Mouse (Mus musculus) forebrain, embryonic 14.5 days (tissue): Measurements from ENCODE around the gene Kri1. TPM values are rescaled to one million over a fixed set of nuclear protein-coding genes. Genes with fewer than 3 reads are reported as not detected.

Experiments
- ATAC-seq: fragments of 200-750 bp; cut with Nextera tagmentation; 2 replicates; pipeline ENCODE4 v1.8.0; 2017; ENCODE audit warnings: mild to moderate bottlenecking, moderate library complexity
- DNase-seq: peaks from one replicate; pipeline ENCODE4 v3.0.0-alpha.2; 2015; ENCODE audit warnings: low spot score
- H3K27ac ChIP-seq: fragments of 300-500 bp; sonication (generic); 2 replicates; pipeline ENCODE4 v1.5.1; 2014; ENCODE audit warnings: low read depth, mild to moderate bottlenecking, control low read depth, low read length, moderate library complexity
- H3K27me3 ChIP-seq: fragments of 300-500 bp; sonication (generic); replicated peaks from 2 replicates; pipeline ENCODE4 v1.6.1; 2014; ENCODE audit warnings: low read length, control low read depth, mixed read lengths; ENCODE audit not compliant: control insufficient read depth, insufficient read depth
- H3K36me3 ChIP-seq: fragments of 300-500 bp; sonication (generic); 2 replicates; pipeline ENCODE4 v1.6.1; 2014; ENCODE audit warnings: low read length, control low read depth; ENCODE audit not compliant: control insufficient read depth, insufficient read depth
- H3K4me1 ChIP-seq: fragments of 300-500 bp; sonication (generic); 2 replicates; pipeline ENCODE4 v1.6.1; 2014; ENCODE audit warnings: antibody characterized with exemption, low read length, control low read depth; ENCODE audit not compliant: control insufficient read depth, insufficient read depth
- H3K4me2 ChIP-seq: fragments of 300-500 bp; sonication (generic); 2 replicates; pipeline ENCODE4 v1.6.1; 2014; ENCODE audit warnings: mild to moderate bottlenecking, control low read depth, low read length
- H3K4me3 ChIP-seq: fragments of 300-500 bp; sonication (generic); 2 replicates; pipeline ENCODE4 v1.5.1; 2014; ENCODE audit warnings: low read depth, low read length, control low read depth
- H3K9ac ChIP-seq: fragments of 300-500 bp; sonication (generic); 2 replicates; pipeline ENCODE4 v1.6.1; 2014; ENCODE audit warnings: mild to moderate bottlenecking, low read length, control low read depth, moderate library complexity
- H3K9me3 ChIP-seq: fragments of 300-500 bp; sonication (generic); replicated peaks from 2 replicates; pipeline ENCODE4 v1.6.1; 2016; ENCODE audit warnings: low read length, control low read depth, mixed read lengths; ENCODE audit not compliant: control insufficient read depth
- WGBS: fragments of 180-500 bp; shearing (Covaris S2); extraction: QIAGEN DNeasy Blood & Tissue Kit; methylation state at CpG from one replicate; pipeline ENCODE4 v1.1.7; 2014; 5-methylcytosine and 5-hydroxymethylcytosine counted together
- polyA plus RNA-seq: library from polyadenylated mRNA; unstranded; fragments of >200 nt; fragmentation: Nextera tagmentation; extraction: Ambion mirVana; gene quantifications from 2 replicates; pipeline ENCODE4 v1.2.1, GENCODE M21; 2014

Kri1 gene
- polyA plus RNA-seq, 1 experiment from 2014 or later, result 9.8 TPM

DNA sequence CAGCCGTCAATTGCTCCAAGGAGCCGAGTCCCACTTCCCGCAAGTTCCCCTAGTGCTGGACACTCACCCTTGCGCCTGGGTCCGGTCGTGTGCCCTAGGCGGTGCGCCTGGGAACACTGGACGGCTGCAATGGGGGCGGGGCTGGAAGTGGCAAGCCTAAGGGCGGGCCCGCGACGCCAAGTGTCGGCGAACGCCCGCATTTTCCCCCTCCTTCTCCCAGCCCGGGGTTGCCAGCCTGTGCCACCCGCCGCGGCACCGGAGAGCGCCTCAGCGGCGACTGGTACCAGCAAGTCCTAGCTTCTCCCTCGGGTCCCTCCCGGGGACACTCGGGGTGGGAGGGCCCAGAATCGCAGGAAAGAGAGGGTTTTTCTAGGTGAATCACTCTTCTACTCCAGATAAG lies 39.4 kb downstream of the Kri1 start, which contains the start of gene S1pr5:
S1pr5 (minus strand) TSS at position 118 of the 400 bp plus-strand sequence.
- Histone ChIP-seq H3K4me1 (no peaks in the 10 kb centered on the region), H3K9me3 (no peaks in the 10 kb centered on the region), H3K36me3 (no peaks in the 10 kb centered on the region), H3K27me3 (peaks cover 66% of the 10 kb centered on the region), H3K9ac (no peak within 1 kb of the TSS), H3K4me2 (peak within 1 kb of the TSS; percentile 10; the same call in 1 of the 2 replicates), H3K4me3 (no peak within 1 kb of the TSS), H3K27ac (no peak within 1 kb of the TSS)
- DNase-seq (no peak), ATAC-seq (no peak)
- WGBS, result 2% methylated on average over 30 of the region's 30 CpGs

DNA sequence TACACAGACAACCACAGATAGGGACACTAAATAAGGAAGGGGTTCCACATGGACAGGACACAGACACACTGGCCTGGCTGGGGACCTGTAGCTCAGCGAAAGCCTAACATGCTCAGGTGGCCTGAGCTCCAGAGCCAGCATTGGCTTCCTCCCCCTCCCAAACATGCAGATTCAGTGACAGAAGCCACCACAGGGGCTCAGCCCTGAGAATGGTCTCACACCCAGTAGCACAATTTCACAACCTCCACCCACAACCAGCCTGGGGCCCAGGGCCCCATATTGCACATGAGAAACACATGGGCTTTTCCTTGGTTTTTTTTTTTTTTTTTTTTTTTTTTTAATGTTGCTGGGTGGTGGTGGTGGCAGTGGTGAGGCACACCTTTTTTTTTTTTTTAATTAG lies 41.4 kb downstream of the Kri1 start:
- DNase-seq, result no peak
- H3K4me2 ChIP-seq, result no peak overlapping the region
- ATAC-seq, result no peak
- no peak overlapping the region for H3K9ac ChIP-seq
- WGBS, result 84% methylated on average over 1 of the region's 1 CpGs
- H3K4me3 ChIP-seq, result no peak overlapping the region
- H3K9me3 ChIP-seq, result no peaks in the 10 kb centered on the region
- no peak overlapping the region for H3K27ac ChIP-seq
- H3K4me1 ChIP-seq, result no peaks in the 10 kb centered on the region
- H3K36me3 ChIP-seq, result no peaks in the 10 kb centered on the region
- peaks cover 77% of the 10 kb centered on the region for H3K27me3 ChIP-seq

DNA sequence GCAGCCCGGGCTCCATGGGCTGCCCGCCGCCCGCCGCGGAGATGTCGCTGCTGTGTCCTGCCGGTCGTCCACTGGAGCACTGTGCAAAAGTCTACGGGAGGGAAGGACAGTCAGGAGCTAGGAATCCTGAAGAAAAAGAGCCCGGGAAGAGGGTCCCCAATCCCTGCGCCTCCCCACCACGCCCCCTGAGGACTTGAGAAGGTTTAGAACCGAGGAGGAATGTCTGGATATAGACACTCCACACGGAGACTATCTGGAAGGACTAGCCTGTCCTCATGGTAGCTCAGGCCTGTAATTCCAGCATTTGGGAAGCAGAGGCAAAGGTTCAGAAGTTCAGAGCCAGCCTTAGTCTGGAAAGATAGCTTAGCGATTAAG lies 42.7 kb downstream of the Kri1 start:
- 1% methylated on average over 16 of the region's 16 CpGs for WGBS
- no peak overlapping the region for H3K27ac ChIP-seq
- peaks cover 69% of the 10 kb centered on the region for H3K27me3 ChIP-seq
- H3K4me1 ChIP-seq, result no peaks in the 10 kb centered on the region
- DNase-seq (no peak), ATAC-seq (no peak)
- peak overlapping the region; percentile 38 for H3K4me3 ChIP-seq
- peak overlapping the region; percentile 54 for H3K9ac ChIP-seq
- H3K36me3 ChIP-seq, result no peaks in the 10 kb centered on the region
- peak overlapping the region; percentile 66 for H3K4me2 ChIP-seq
- H3K9me3 ChIP-seq, result no peaks in the 10 kb centered on the region

DNA sequence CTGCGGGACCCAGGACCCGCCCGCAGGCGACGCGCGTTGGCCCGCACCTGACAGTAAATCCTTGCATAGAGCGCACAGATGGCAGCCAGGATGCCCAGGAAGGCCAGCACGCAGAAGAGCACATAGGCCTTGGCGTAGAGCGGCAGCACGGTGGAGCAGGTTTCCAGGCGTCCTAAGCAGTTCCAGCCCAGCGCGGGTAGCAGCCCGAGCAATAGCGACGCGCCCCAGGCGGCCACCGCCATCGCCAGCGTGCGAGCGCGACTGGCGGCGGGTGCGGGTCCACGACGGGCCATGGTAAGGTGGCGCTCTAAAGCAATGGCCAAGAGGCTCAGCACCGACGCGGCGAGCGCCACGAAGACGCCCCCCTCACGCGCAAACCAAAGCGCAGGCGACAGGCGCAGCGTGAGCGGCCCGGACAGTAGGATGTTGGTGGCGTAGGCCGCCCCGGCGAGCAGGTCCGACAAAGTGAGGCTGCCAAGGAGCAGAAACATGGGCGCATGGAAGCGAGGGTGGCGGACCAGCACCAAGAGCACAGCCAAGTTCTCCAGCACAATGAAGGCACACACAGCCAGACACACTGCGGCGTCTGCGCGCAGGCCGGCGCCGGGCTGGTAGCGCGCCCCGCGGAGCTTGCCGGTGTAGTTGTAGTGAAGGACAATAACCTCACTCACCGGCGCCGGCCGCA lies 43.2 kb downstream of the Kri1 start:
- Histone ChIP-seq H3K4me2 (peak overlapping the region; percentile 66), H3K27me3 (peaks cover 64% of the 10 kb centered on the region), H3K9ac (peak overlapping the region; percentile 54), H3K9me3 (no peaks in the 10 kb centered on the region), H3K36me3 (no peaks in the 10 kb centered on the region), H3K27ac (no peak overlapping the region), H3K4me1 (peaks cover 1% of the 10 kb centered on the region; the same call in 1 of the 2 replicates), H3K4me3 (peak overlapping the region; percentile 38)
- DNase-seq (peak; percentile 44), ATAC-seq (peak; percentile 49)
- WGBS, result under 1% methylated on average over 68 of the region's 72 CpGs

DNA sequence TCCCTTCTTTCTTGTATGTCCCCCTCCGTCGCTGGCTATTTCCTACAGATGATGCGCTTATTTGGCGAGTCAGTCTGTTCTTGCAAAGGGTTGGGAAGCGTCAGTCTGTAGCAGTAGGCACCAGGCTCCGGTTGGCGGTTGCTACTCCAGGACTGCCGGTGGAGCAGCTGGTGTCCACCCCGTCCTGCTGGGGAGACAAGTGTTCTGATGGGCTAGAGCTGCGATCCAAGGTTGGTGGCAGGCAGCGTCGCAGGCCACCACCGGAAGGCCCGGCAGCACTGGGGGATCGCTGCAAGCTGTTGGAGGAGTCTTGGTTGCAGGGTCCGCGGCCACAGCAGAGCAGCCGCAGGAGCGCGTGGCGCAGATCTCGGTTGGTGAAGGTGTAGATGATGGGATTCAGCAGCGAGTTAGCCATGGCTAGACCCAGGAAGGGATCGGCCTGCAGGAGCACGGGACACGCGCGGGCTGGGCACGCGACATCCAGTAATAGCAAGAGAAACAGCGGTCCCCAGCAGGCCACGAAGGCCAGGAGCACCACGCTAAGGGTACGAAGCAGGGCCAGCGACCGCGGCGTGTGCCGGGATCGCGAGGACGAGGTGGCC lies 43.8 kb downstream of the Kri1 start:
- H3K27me3 ChIP-seq, result peaks cover 58% of the 10 kb centered on the region

DNA sequence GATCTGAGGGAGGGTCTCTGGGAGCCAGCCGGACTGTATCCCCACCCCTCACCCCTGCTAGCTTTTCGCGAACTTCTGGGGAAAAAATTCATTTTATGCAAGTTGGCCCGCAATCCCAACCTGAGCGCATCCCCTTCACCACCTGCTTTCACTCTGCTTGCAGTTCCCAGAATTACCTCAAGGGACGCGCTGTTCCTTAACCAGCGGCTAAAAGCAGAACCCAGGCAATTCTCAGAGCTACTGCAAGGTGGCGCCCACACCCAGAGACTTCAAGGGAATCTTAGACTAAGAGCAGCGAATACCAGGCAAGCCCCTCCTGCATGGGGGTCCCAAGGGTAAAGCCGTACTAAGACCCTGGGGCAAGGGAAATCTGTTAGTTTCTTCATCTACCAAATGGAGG lies 46.4 kb downstream of the Kri1 start:
- Histone ChIP-seq H3K9me3 (no peaks in the 10 kb centered on the region), H3K27ac (no peak overlapping the region), H3K36me3 (no peaks in the 10 kb centered on the region), H3K9ac (no peak overlapping the region), H3K27me3 (peaks cover 43% of the 10 kb centered on the region), H3K4me2 (no peak overlapping the region), H3K4me1 (peaks cover 13% of the 10 kb centered on the region), H3K4me3 (no peak overlapping the region)
- WGBS, result 3% methylated on average over 11 of the region's 11 CpGs
- DNase-seq (peak; percentile 95), ATAC-seq (0 out of 2 replicates have a peak, but pooled peaks have one; percentile 1)

More for the DNA sequence above, 43.8 kb downstream of the Kri1 start:
- Histone ChIP-seq H3K4me3 (peak overlapping the region; percentile 38), H3K4me2 (peak overlapping the region; percentile 66), H3K4me1 (peaks cover 4% of the 10 kb centered on the region; the same call in 1 of the 2 replicates), H3K36me3 (no peaks in the 10 kb centered on the region), H3K9me3 (no peaks in the 10 kb centered on the region), H3K9ac (peak overlapping the region; percentile 54), H3K27ac (no peak overlapping the region)
- no peak for DNase-seq
- ATAC-seq, result no peak
- WGBS, result 4% methylated on average over 42 of the region's 42 CpGs

DNA sequence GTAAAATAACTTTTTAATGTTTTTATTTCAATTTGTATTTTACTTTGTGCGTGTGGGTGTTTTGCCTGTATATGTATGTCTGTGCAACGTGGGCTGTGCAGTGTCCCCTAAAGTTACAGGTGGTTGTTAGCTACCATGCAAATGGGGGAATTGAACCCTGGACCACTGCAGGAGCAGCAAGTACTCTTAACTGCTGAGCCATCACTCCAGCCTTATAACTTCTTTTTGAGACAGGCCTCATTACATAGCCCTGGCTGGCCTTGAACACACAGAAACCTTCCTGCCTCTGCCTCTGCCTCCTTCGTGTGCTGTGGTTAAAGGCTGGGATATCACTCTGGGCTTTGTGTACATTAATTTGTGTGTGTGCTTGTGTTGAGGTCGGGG lies 48.3 kb downstream of the Kri1 start:
- DNase-seq, result no peak
- H3K27ac ChIP-seq, result 0 out of 2 replicates have a peak overlapping the region, but pooled peaks have one; percentile 81
- H3K4me2 ChIP-seq, result peak overlapping the region; percentile 85

DNA sequence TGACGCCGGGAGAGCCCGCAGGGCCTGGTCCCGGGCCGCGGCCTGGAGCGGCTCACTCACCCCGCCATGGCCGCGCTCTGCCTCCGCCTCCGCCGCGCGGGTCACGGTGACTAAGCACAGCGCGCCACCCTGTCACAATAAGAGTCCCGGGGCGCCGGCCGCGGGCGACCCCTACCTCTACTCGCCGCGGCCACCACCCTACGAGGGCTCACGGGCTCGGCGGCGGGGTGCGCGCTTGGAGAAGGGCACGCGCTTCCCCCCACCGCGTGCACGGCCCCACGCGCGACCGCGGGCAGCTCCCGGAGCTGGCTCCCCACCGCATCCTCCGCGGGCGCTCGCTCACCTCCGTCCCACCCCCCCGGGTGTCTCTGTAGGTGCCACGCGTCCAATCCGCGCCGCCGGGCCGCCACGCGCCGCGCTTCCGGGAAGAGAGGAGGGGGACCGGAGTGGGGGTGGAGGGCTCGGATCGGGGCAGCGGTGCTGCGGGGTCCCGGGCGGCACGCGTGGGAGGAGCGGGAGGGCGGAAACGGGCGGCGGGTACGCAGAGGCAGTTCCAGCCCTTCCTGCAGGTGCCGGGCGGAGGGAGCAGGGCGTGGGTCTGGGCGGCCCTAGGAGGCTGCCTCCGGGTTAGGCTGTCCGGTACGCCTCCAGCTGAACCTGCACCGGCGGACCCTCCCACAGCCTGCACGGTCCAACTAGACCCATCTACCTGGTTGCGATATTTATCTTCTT lies 48.9 kb downstream of the Kri1 start, which contains the start of gene Keap1:
Keap1 (minus strand) TSS at position 629 of the 732 bp plus-strand sequence.
- under 1% methylated on average over 83 of the region's 90 CpGs for WGBS
- ATAC-seq, result peak; percentile 87

More for the DNA sequence above, 48.3 kb downstream of the Kri1 start:
- Histone ChIP-seq H3K4me3 (peak overlapping the region; percentile 89), H3K9ac (peak overlapping the region; percentile 98), H3K36me3 (peaks cover 8% of the 10 kb centered on the region), H3K4me1 (peaks cover 13% of the 10 kb centered on the region), H3K9me3 (no peaks in the 10 kb centered on the region), H3K27me3 (peaks cover 24% of the 10 kb centered on the region)
- no peak for ATAC-seq
- WGBS, result 34% methylated on average over 4 of the region's 4 CpGs

More for the DNA sequence above, 48.9 kb downstream of the Kri1 start, which contains the start of gene Keap1:
- peak within 1 kb of the TSS; percentile 98 for H3K9ac ChIP-seq
- no peaks in the 10 kb centered on the region for H3K9me3 ChIP-seq
- peaks cover 12% of the 10 kb centered on the region for H3K36me3 ChIP-seq
- H3K4me3 ChIP-seq, result peak within 1 kb of the TSS; percentile 89
- peak within 1 kb of the TSS; percentile 85 for H3K4me2 ChIP-seq
- peak within 1 kb of the TSS; percentile 81 for H3K27ac ChIP-seq
- peaks cover 13% of the 10 kb centered on the region for H3K4me1 ChIP-seq
- DNase-seq, result peak; percentile 80
- H3K27me3 ChIP-seq, result peaks cover 18% of the 10 kb centered on the region
